Mouse (Mus musculus): ENCODE data around the gene Ncstn.

DNA sequence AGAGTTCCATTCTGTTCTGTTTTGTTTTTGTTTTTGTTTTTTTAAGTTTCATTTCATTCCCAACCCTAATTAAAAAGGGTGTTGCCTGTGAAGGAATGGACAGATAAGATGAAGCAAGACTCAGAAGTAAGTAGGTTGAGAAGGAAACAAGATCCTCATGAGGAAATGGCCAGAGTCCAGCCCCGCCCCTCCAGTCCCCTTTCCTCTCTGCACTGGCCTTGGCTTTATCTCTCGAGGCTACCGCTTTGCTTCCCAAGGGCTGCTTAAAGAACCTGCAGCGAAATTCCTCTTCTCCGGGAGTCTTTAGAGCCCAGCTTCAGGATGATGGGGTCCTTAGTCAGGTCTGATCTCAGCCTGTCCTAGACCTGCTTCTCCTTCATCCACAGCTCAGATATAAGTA, 4.6 kb downstream of the Ncstn start:
- TF ChIP-seq E2F4 (IDR thresholded peaks at IDR 0.05; ENCODE audit: insufficient replicate concordance, low read depth, low read length) (no peak), CTCF (conservative IDR thresholded peaks at IDR 0.05 in 1 of 2, IDR thresholded peaks at IDR 0.05 in 1 of 2; ENCODE audit: low read depth in 2 of 2, low read length in 2 of 2) (no peak), MAFK (IDR thresholded peaks at IDR 0.05; ENCODE audit: insufficient replicate concordance, low read length) (no peak)

Measured in CH12.LX (cell line).